Mouse (Mus musculus) testis, postnatal 10 days (tissue): ENCODE results near the gene Cyp1a2.

Experiments used
- DNase-seq: peaks from one replicate; pipeline ENCODE4 v3.0.0; 2021; ENCODE audit warnings: low spot score

The Cyp1a2 gene

GRCm38 (mm10) chr9:57671500-57671899, 12.0 kb downstream of the Cyp1a2 start:
- no peak for DNase-seq

DNA sequence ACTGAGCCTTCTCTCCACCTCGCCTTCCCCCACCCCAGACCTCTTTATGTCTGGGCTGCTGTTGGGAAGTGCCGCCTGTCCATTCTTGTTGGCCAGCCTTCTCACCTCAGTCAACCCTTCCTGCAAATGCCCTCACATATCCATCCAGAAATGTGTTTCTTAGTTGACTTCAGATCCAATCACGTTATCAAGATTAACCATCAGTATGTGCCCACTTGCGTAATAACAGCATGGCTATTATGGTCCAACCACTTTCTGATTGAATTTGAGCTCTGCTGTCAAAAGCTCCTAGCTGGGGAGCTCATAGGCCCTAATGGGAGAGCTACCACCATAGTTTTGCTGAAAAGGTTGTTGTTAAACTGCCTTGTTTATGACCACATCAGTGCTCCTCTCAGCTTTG, 12.5 kb downstream of the Cyp1a2 start:
- DNase-seq = no peak

DNA sequence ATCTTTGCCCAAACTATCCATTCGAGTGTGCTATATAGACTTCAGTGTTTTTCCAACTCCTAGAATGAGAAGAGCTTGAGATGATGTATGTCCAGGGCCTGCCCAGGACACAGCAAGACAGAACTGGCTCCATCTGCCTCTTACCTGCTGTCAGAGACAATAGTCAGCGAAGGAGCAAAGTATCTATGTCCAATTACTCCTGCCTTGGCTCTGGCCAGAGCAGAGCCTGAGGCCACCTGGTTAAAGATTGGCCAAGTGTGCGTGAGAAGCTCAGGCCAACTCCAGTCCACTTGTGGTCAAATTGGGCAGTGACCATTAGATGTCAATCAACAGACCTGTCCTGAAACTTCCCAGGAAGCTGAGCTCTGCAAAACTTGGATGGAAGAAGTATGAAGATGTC, 13.9 kb downstream of the Cyp1a2 start:
- DNase-seq = no peak

GRCm38 (mm10) chr9:57668277-57668676, 15.2 kb downstream of the Cyp1a2 start:
- DNase-seq = no peak

- no peak for DNase-seq
Measured at GRCm38 (mm10) chr9:57667817-57668216, 15.7 kb downstream of the Cyp1a2 start.

DNA sequence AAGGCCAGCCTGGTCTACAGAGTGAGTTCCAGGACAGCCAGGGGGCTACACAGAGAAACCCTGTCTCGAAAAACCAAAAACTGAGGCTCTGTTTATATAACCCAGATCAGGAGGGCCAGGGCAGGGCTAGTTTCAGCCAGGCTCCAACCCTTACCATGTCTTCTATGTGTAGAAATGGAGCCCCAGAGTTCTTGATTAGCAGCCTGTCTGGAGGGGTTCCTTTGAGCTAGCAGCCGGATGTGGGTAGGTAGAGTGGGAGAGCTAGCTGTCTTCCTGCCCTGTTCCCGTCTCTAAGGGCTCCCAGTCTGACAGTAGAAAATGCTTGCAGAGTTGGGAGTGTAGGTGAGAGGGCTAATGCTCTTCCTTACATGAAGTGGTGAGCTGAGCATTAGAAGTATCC, 16.4 kb downstream of the Cyp1a2 start:
- no peak for DNase-seq

DNA sequence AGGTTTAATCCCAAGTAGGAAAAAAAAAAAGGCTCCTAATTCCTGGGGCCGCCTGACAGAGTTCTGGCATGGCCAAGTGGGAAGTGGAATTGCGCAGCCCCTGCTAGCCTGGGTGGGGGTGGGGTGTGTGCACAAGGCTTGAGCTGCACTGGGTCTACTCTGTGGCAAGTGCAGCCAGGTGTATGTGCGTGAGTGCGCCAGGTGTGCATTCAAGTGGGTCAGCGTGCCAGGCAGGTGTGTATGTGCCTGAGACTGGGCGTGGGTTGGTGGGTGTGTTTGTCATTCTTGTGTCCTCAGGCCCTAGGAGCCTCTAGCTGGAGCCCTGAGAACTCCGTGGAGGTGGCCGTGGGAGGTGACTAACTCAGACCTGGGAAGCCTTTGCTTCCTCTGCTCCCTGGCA, 17.0 kb downstream of the Cyp1a2 start:
- no peak for DNase-seq

GRCm38 (mm10) chr9:57664616-57665015, 18.9 kb downstream of the Cyp1a2 start:
- no peak for DNase-seq

DNA sequence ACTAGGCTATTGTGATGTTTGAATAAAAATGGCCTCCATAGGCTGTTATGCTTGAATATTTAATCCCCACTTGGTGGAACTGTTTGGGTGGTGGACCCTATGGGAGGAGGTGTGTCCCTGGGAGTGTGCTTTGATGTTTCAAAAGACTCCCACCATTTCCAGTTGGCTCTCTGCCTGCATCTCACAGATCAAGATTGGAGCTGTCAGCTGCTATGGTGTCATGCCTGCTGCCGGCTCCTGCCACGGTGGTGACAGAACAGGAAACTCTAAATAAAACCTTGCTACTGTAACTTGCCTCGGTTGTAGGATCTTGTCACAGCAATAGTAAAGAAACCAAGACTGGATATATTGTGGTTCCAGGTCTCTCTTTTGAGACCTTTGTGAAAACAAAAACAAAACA, 22.0 kb downstream of the Cyp1a2 start:
- DNase-seq = no peak

- no peak for DNase-seq
Measured at GRCm38 (mm10) chr9:57660501-57660900, 23.0 kb downstream of the Cyp1a2 start.

DNA sequence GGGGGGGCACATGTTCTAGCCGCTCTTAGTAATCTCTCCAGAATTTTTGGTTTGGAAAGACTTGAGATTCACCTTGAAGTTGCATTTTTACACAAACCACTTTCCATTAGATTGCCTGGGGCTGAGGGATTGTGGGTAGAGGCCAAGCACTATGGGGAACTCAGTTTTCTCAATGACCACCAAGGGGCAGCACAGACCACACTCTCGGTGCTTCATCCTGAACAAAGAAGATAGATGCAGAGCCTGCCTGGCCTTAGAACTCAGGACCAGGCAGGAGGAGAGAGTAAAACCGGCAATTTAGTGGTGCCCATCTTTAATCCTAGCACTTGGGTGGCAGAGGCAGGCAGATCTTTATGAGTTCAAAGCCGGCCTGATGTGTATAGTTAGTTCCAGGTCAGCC, 23.7 kb downstream of the Cyp1a2 start:
- peak; percentile 74 for DNase-seq

DNA sequence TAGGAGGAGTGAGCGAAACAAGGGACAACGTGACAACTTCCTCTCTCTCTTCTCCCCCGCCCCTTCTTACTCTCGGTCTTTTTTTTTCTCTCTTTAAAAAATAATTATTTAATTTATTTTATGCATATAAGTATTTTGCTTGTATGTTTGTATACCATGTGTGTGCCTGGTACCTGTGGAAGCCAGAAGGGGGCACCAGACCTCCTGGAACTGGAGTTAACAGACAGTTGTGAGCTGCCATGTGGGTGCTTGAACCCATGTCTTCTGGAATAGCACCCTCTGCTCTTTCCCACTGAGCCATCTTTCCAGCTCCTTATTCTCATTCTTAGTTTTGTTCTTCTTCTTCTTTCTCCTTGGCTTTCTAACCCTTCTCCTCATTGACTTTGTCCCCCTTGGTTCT, 24.5 kb downstream of the Cyp1a2 start:
- no peak for DNase-seq

DNA sequence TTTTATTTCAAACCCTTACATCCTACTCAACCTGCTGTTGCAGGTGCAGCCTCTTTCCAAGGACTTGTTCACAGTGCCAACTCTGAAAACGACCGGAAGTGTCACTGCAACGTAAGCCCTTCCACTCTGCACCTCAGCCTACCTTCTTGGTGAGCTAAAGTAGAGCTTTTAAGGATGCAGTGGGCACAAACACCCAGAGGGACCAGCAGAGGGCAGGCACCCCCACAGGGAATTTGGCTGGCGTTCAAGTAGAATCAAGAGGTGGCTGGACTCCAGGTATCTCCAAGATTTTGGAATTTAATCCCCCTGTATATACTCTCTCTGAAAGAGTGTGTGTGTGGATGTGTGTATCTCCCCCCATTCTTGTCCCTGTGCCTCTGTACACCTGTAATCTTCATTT, 25.7 kb downstream of the Cyp1a2 start:
- DNase-seq = no peak

DNA sequence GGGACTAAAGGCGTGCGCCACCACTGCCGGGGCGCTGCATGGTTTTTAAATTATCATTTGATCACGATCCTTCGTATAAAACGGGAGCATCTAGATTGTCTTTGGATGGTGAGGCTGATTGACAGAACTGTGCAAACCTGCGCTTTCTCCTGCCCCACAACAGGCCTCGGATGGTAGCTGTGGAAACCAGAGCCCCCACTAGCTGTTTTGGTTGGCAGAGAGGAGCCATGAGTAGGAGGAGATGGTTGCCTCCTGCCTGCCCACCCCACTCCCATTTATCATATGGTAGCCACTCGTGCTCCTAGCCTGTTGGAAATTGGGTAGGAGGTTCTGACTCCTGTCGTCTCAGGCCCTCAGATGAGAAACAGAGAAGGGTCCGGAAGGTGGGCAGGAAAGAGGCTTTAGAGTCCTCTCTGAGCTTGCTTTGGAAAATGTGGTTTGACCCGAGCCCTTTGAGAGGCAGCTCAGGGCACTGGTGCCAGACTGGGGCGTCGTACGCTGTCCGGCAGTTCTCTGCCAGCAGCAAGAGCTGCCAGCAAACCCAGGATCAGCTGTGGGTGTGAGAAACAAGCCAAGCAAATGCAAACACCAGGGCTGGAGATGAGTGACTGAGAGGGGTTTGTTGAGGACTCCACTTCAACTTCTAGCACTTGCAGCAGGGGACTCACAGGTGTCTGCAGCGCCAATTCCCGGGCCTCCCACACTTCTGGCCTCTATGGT, 26.7 kb downstream of the Cyp1a2 start:
- DNase-seq = no peak

DNA sequence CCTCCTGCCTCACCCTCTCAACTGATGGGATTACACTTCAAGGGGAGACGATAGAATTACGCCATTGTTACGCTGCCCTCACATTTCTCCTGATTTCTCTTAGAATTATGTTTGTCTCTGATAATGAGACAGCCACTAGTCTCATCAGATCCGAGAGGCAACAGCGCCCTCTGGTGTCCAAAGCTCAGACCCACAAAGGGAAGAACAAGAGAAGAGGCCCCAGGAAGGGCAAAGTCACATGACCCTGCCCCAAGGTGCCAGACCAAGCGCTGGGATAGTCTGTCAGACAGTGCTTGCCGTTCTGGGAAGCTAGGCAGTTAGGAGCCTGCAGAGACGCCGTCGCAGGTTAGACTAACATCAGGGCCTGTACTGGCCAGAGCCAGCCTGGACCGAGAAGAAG, 27.8 kb downstream of the Cyp1a2 start:
- DNase-seq = peak; percentile 98

- DNase-seq = no peak
Measured at GRCm38 (mm10) chr9:57654966-57655365, 28.5 kb downstream of the Cyp1a2 start.

GRCm38 (mm10) chr9:57653283-57653682, 30.2 kb downstream of the Cyp1a2 start, which contains the start of gene Csk:
Gene Csk, minus strand, starts transcription at chr9:57653631.
- DNase-seq = no peak

- no peak for DNase-seq
Measured at GRCm38 (mm10) chr9:57652855-57653254, 30.6 kb downstream of the Cyp1a2 start.

DNA sequence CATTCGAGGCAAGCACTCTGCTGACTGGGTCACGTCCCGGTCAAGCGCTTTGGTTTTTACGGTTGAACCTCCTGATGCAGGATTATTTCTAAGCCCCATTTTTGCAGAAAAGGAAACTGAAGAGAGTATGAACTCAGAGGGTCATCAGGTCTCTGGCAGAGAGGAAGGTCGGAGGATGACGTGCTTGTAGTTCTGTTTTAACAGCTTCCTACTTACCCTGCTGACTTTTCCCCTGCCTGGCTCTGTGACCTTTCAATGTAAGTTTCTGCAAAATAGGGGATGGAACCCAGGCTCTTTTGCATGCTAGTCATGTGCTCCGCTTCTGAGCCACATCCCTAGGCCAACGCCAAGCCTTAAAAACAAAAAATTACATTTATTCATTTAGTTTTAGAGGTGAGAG, 31.2 kb downstream of the Cyp1a2 start:
- no peak for DNase-seq

- no peak for DNase-seq
Measured at GRCm38 (mm10) chr9:57650786-57651311, 32.7 kb downstream of the Cyp1a2 start.

- no peak for DNase-seq
Measured at GRCm38 (mm10) chr9:57650130-57650785, 33.2 kb downstream of the Cyp1a2 start.

- DNase-seq = no peak
Measured at GRCm38 (mm10) chr9:57647286-57648108, 36.0 kb downstream of the Cyp1a2 start.
